Mouse (Mus musculus): ENCODE results near the gene Wwox.

DNA sequence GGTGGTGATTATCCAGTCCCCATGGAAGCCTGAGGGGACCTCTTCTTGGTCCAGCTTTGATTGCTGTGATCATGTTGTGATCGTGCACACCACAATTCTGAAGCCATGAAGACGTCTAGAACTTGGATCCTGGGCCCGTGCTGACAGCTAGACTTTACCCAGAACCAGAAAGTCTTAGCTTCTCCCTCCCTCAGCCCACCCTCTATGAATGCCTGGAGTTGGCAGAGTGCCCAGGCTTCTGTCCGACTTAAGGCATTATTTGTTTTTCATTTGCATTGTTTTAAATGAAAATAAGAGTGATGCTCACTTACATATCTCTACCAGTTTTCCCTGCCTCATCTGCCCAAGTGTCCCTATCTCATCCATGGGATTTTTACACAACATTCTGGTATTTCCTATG lies 937.9 kb downstream of the Wwox start:
- no peak for TF ChIP-seq CTCF (IDR thresholded peaks at IDR 0.05)
- no peak for TF ChIP-seq EP300 (IDR thresholded peaks at IDR 0.05)

All from lung, postnatal 0 days (tissue).